Mouse (Mus musculus) thymus, postnatal 36 days (tissue): ENCODE measurements around the gene Dgkg.

ENCODE experiments used
- DNase-seq, 2 experiments: peaks; one replicate each; pipeline ENCODE4 v3.0.0; 2022; ENCODE audit warnings: mixed read lengths in 2 of 2

Dgkg gene

GRCm38 (mm10) chr16:22643460-22643859 is 13.6 kb downstream of the Dgkg start:
- no peak for DNase-seq

GRCm38 (mm10) chr16:22642953-22643352 is 14.1 kb downstream of the Dgkg start:
- DNase-seq, result no peak

DNA sequence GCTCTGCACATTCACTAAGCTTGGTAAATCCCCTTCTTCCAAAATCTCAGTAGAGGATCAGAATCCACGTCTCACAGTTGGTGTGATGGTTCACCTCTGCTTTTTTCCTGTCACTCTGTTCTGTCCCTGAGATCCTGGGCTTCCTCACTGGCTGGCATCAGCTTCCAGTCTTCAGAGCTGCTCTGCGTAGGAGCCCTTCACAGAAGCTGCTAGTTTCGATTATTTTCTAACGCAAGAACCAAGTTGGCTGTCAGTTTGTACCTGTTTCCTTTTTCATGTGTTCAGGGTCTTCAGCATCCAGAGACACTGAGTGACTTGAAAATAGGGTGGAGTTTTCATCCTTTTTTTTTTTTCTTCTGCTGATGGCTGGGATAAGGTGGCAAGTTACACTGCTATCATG is 15.0 kb downstream of the Dgkg start:
- no peak for DNase-seq

DNA sequence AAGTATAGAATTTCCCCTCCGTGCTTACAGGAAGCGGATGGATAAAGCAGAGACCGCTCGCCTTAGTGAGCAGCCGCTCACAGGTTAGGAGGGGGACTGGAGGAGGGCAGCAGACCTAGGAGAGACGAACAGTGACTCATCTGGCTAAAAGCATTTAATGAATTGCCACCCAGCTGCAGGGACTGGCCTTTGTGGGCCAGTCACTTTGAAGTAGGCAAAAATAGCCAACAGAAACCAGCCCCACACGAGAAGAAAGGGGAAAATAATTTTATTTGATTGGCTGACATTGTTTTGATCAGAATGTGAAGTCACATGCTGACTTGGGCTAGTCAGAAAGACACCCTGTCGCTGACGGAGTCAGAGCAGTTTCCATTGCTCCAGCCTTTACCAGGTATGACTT is 15.4 kb downstream of the Dgkg start:
- DNase-seq, result no peak

- DNase-seq, result no peak
These were observed 19.7 kb downstream of the Dgkg start for GRCm38 (mm10) chr16:22637311-22637710.

DNA sequence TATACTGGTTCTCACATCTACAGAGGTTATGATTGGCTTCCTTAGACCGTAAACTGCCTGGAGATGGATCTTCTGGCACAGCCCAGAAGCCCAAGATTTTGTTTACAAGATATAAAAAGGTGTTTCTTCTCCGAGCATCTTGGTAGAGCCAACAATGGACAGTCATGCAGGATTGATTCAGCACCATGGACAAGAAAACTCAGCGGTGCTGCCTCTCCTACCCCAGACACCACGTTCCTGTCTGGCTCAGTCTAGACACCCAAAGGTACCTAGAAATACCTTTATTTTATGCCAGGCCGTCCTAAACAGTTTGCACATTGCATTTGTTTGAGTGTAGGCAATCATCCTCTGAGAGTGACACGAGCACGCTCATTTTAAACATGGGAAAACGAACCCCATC is 21.3 kb downstream of the Dgkg start:
- no peak for DNase-seq

DNA sequence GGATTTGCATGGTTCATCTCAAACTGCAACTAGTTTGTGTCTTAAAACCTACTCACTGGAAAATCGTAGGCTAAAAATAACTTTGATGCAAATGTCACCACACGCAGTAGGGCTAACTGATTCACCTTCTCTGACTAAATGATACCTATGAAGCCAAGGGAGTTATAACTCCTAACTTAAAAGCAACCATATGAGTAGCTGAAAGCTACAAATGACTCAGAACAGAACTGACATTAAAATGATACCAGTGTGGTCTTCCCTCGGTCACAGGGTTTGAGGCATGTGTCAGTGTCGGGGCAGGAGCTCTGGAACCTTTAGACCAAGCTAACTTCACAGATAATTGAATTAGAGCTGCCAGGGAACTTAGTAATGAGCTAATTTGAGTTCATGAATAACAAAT is 24.0 kb downstream of the Dgkg start:
- no peak for DNase-seq

- no peak for DNase-seq
These were observed 26.7 kb downstream of the Dgkg start for GRCm38 (mm10) chr16:22630351-22630750.

- no peak for DNase-seq
These were observed 27.1 kb downstream of the Dgkg start for GRCm38 (mm10) chr16:22629900-22630299.

- no peak for DNase-seq
These were observed 31.0 kb downstream of the Dgkg start for GRCm38 (mm10) chr16:22625987-22626386.

- no peak for DNase-seq
These were observed 31.6 kb downstream of the Dgkg start for GRCm38 (mm10) chr16:22625412-22625811.

DNA sequence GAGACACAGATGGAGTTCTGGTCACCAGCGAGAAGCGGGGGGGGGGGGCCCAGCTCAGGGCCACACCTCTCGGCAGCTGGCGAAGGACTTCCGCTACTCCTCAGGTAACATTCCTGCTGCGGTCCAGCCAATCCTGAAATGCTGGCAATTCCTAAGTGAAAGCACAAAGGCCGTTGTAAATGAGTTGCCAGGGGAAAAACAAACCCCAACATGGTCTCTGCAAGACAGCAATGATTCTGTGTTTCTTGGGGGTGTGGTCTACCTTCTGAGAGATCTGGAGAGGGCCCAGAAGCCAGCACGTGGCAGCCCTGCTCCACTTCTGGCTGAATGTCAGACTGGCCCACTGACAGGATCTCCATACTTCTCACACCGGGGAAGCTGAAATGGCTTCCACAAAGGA is 34.7 kb downstream of the Dgkg start:
- no peak for DNase-seq

DNA sequence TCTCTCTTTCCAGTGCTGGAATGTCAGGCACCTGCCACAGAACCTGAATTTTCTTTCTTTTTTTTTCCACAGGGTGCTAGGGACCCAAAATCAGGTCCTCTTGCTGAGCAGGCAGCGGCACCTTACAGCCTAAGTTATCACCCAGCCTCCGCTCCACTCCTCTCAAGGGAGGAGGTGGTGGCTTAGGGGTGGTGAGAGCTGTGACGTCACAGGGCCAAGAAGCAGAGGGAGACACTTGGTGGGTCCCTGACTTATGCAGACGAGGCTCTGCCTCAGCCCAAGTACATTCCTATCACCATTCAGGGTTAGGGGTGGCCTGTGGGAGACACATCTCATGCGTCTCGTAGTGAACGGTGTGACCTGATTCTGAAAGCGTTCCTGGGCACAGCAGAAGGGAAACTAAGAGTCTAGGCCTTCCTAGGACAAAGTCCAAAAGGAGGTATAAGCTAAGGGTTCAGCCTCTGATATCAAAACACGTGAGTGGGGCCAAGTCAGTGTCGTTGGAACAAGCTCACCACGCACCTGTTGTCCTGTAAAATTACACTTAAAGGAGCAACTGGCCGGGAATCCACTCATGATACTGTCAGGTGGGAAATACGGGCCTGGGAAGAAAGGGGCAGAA is 35.6 kb downstream of the Dgkg start:
- no peak for DNase-seq

DNA sequence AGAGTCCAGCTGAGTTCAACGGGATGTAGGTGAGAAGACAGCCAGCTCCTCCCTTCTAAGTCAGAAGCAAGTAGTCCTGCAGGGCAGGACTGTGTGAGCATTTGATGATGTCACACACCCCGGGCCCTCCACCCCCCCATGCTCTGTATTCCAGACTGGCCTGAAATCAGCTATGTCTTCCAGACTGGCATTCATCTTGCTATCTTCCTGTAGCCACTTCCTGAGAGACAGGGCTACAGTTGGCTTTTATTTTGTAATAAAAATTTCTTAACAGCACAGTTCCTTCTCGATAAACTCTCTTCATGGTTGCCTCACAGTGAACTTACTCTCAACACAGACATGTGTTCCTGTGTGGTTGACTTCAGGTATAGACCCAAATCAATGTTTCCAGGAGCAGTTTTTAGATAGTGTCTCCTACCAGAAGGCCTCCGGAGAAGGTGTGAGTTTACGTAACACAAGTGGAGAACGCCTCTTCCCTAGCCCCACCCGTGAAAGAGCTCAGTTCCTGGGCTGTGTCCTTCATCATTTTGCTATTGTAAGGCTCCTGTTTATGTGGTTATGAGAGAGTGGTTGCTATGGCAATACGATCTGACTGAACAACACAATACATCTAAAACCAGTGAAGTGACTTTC is 38.5 kb downstream of the Dgkg start:
- no peak for DNase-seq

DNA sequence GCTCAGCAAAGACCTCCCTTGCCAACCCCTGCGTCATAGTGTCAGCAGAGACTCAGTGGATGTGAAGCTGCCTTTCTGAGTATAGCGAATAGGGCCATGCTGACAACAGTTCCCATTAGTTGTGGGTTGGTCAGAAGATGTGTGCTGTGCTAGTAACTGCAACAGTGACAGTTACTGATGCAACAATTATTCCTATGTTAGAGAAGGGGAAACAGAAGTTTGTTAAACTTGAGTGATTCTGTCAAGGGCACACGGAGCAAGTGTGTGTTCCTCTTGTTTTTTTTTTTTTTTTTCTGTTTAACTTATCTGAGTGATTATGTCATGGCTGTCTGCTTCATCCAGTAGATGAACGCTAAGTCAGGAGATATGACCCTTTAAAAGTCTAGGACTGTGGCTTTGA is 41.2 kb downstream of the Dgkg start:
- DNase-seq, result no peak

DNA sequence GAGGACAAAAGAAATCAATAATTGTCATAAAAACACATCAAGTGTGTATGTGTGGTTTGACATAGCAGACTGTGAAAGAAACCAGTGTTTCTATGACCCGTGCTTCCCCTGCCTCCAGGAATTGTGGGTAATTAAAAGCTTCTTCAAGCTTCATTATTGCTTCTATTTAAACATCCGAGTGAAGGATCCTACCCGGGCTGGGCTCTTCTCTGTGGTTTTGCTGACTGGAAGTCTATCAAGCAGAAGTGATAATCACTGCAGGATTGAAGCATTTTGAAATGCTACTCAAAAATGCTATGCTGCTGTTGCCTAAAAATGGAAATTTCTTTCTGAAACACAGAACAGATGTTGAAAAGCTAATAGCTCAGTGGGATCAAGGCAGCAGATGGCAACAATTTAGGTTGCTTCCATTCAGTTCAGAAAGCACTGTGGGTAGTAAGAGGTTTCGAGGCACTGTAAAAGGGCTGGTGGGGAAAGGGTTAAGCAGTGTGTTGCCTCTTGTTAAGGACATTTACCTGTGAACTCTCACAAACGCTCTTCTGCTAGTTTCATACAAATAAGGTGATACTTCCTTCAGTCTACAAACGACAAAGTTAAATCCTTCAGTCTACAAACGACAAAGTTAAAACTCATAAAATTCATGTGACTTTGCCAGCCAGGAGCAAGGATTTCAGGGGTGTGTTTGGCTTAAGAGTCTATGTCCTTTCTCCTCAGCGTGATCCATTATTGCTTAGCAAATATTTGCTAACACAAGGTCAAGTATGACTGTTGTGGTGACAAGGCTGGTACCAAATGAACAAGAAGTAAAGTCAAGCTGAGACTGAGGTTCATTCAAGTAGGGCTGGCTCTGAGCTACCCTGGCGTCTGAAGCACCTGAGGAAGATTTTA is 43.6 kb downstream of the Dgkg start:
- DNase-seq, result no peak

DNA sequence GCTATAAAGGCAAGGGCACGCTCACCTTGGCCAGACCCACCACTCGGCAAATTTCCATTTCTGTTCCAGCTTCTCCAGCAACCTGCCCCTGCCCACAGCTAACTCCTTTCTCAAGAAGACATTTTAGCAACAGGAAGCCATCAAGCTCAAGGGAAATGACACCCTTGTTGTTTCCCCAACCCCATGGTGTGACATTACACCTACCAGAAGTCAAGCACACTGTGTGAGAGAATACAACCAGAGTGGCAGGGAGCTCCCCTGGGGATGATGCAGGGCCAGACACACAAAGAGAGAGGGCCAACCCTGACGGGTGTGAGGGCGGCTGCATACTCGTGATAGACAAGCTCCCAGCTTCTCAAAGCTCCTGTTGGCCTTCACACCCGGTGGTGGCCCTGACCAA is 49.0 kb downstream of the Dgkg start:
- DNase-seq, result no peak

DNA sequence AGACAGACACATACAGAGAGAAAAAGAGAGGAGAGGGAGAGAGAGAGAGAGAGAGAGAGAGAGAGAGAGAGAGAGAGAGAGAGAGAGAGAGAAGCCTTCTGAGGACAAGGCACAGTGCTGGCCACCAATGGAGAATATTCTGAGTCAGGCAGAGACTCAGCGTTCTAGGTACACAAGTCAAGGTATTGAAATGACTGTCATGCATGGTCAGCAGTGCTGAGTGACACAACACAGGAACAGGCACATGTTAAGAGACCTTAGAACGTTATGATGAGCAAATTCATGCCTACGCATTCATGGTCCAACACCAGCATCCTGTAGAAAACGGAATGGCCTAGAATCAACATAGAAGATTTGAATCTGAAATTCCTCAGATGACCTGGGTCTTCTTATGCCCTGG is 50.0 kb downstream of the Dgkg start:
- no peak for DNase-seq

DNA sequence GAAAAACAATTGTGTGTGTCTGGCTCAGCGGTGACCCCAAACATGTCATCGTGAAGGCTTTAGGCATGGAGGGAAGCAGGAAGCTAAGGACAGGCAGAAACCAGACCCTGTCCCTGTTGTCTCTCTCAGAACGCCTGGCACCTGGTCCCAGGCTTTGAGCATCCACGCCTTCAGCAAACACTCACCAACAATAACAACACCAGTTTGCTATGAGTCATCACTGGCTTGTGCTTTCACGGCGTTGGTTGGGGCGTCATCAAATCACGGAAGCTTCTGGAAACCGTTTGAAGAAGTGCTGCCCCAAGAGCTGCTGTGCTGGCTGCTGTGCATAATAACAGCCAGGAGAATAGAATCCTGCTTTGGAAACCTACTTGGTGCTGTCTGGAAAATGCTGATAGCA is 54.6 kb downstream of the Dgkg start:
- DNase-seq, result no peak

- DNase-seq, result no peak
These were observed 55.3 kb downstream of the Dgkg start for GRCm38 (mm10) chr16:22601756-22602155.

- DNase-seq, result no peak
These were observed 56.8 kb downstream of the Dgkg start for GRCm38 (mm10) chr16:22600108-22600699.

DNA sequence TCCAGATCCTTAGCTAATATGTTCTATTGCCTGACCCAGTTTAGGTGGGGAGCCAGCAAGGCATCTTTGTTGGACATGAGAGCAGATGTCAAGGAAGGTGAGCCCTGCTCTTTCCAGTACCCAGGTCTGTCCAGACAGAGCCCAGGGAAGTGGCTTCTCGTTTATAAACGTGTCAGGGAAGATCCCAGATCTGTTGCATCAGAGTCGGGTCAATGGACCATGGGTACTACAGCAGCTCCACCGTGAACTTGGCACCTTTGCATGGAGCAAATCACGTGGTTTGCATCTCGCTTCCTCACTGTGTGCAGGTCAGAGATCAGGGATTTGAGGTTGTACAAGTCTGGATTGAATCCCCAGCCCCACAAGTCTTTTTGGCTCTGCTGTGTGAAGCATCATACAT is 58.3 kb downstream of the Dgkg start:
- no peak for DNase-seq

DNA sequence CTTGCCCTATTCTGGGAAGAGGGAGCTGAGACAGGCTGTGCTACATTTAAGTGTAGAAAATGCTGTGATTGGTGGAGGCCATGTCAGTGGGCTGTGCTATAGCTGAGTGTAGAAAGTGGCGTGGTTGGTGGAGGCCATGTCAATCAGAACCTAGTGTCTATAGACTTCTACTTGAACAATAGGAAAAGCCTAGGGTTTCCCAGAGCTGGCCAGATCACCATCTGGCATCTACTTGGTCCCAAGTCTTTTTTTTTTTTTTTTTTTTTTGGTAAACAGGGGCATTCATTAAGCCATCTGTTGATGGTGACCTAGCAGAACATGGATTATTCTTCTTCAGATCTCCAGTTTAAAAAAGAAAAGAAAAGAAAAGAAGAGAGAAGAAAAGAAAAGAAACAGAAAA is 60.6 kb downstream of the Dgkg start:
- DNase-seq, result no peak

DNA sequence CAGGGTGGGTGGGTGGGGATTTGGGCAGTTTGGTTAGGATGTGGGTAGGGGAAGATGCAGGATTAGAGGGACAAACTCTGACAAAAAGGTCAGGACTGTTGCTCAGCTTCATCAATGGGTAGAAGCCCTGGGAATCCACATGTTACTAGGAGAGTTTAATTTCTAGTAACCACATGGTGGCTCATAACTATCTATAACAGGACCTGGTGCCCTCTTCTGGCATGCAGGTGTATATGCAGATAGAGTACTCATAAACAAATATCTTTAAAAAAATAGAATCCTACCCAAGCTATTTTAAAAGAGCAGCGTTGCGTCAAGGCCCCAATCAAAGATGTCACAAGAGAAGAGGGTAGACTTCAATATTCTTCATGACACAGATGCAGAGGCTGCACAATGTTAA is 63.1 kb downstream of the Dgkg start:
- DNase-seq, result no peak
